Mouse (Mus musculus): ENCODE results near the gene Auts2.

- TF ChIP-seq HCFC1 (IDR thresholded peaks at IDR 0.05; ENCODE audit: borderline replicate concordance, insufficient read depth, low read length) (no peak), CHD2 (IDR thresholded peaks at IDR 0.05; ENCODE audit: low read depth, low read length) (no peak), MAFK (IDR thresholded peaks at IDR 0.05; ENCODE audit: insufficient read depth, low read depth, low read length) (no peak)
Observed at GRCm38 (mm10) chr5:131594597-131594996, 948.5 kb downstream of the Auts2 start.
